Mouse (Mus musculus): ENCODE data around the gene Strn.
"Not testable (repeated sequence)": the region's sequence is repeated elsewhere in the genome, so short reads cannot be mapped to it uniquely, and the experiment has no call there.

The Strn gene

DNA sequence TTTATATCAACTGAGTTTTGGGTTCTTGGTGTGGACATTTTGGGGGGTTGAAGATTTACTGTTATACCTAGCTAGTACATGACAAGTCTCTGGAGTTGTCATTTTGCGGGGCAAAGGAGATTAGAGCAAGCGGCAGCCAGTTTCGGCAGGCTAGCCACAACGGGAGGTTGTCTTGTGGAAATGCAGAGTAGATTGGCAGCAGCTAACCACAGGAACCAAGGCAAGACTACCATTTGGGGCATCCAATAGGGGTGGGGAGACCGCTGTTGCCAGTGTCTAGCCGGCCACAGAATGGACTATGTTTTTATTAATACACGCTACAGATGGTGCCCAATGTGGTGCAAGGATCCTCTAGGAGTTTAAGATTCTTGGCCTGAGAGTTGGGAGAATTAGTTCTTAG, 28.6 kb downstream of the Strn start:
- DNase-seq (ENCODE audit: low spot score) = no peak

DNA sequence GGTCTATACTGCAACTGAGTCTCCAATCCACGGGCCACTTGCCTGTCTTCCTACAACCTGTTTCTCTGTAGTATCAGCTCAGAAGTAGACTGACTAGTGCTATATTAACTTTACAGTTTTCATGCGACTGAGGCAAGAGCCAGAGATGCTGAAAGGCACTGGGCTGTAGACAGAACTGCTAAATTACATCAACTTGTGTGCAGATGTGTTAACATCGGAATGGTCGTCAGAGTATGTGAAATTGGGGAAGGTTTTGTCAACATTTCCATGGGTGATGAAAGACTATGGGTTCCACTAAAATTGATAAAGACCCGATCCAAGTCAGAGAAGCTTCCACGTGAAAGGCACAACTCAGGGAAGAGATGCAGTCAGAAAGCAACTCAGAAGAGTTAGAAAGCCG, 34.0 kb downstream of the Strn start:
- DNase-seq (ENCODE audit: low spot score) = no peak

DNA sequence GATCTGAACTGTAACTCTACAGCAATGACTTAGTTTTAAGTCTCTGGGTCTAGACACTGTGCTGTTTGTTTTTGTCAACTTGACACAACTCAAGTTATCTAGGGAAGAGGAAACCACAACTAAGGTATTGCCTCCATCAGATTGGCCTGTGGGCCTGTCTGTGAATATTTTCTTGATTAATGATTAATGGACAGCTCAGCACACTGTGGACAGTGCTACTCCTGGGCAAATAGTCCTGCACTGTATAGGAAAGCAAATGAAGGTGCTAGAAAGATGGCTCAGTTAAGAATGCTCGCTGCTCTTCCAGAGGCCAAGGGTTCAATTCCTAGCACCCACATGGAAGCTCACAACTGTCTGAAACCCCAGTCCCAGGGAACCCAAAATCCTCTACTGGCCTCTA, 38.0 kb downstream of the Strn start:
- DNase-seq (ENCODE audit: low spot score) = no peak

DNA sequence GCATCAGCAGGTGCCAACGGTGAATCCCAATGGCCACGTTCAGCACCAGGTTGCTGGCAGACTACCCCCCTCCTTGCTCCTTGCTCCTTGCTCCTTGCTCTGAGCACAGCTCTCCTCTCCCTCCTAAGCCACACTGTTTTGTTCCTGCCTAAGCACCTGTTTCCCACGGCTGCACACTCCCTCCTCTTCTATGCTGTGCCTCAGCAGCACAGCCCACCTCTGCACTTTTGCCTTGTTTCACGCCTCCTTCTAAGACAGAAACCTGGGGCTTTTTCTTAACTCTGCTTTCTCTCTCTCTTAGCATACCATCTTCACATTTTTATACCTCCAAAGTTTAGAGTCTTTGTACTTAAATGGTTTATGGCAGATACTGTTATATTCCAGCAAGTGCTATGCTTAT, 39.5 kb downstream of the Strn start:
- DNase-seq (ENCODE audit: low spot score) = no peak

DNA sequence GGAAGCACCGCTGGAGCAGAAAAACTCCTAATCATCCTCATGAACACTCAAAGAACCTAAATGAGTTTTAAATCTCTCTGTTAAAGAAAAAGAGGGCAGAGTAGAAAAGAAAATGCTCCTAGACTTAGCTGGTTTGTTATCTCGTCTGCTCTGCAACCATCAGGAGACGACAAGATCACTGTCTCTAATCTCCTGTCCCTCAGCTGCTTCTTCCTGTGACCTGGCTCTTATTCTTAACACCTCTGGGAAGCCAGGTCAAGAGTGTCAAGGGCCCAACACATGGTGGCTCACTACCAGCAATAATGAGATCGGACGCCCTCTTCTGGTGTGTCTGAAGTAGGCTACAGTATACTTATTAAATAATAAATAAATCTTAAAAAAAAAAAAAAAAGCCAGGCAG, 40.1 kb downstream of the Strn start:
- DNase-seq (ENCODE audit: low spot score) = no peak

DNA sequence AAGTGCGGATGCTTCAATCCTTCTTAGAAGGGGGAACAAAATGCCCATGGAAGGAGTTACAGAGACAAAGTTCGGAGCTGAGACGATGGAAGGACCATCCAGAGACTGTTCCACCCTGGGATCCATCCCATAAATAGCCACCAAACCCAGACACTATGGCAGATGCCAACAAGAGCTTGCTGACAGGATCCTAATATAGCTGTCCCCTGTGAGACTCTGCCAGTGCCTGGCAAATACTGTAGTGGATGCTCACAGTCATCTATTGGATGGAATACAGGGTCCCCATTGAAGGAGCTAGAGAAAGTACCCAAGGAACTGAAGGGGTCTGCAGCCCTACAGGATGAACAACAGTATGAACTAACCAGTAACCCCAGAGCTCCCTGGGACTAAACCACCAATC, 47.8 kb downstream of the Strn start:
- DNase-seq (ENCODE audit: low spot score) = not testable (repeated sequence)

DNA sequence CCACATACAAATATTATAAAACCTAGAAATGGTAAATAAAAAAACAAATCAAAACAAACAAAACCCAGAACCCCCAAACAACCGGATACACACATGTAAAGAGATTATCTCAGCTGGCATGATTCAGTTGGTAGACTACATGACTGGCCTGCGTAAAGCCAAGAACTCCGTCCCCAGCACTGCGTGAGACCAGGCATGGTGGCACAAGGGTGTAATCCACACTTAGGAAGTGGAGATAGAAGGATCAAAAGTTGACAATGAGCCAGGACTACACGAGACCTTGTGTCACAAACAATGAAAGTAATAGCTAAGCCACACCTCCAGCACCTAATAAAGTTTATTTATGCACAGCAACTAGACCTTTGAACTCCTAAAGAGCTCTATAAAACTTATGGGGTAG, 49.0 kb downstream of the Strn start:
- DNase-seq (ENCODE audit: low spot score) = no peak

DNA sequence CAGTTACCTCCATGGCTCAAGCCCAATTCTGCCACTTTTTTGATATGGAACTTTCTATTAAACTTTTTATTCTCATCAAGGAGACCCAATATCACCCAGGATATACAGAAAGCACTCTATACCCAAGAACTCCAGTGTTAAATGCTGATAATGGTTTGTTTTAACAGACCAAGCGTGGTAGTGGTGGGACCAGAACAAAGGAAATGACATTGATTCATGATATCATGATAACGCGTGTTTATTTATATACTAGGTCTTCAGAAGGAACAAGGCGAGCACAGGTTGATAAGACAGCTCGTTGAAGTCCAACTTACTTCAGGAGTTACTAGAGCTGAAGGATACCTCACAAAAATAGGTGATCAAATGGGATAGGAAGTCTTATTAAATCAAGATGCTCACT, 52.0 kb downstream of the Strn start:
- DNase-seq (ENCODE audit: low spot score) = no peak

DNA sequence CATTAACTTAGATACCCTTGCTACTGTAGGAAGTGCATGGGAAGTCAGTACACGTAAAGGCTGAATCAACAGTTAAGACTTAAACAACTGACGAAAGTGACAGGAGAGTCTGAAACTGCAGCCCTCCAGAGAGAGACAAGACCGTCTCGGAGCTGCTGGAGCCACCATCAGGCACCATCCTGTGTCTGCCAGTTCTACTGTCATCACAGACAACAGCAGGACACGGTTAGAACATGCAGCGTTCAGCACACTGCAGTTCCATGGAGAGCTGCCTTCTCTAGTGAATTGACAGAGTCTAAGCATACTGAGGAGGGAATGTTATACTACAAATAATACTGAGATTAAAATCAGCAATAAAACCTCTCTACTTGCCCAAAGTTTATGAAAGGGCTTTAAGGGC, 54.6 kb downstream of the Strn start:
- no peak for DNase-seq (ENCODE audit: low spot score)

DNA sequence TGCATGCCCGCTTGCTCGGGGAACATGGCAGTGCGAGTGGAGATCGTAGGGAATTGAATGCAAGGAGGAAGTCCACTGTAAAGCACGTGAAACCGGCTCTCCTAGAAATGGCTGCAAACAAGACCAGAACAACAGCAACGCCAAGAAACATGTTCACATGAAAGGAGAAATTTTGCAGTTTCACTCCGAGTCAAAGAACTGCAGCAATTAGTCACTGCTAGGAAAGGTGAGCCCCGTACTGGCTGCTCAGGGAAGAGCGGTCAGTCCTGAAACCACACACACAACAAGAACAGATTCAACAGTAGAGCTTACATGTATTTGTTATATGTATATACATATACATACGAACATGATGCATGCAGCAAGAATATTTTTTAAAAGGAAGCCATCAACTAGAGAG, 57.5 kb downstream of the Strn start:
- DNase-seq (ENCODE audit: low spot score) = no peak

DNA sequence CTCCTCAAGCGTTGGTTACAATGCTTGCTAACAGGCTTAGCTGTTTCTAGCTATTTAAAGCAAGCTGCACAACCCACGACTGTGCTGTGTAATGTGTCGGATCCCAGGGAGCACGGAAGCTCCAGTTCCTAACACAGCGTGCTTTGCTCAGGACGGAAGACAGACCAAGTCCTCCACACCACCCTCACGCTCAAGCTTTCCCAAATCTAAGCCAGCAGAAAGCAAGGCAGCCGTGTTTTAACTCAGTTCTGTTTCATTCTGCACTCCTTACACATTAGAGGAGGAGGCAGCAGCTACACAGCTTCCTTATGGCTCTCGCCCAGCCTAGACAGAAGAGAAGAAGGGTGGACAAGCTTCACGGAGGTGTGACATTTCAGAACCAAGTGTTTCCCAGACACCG, 60.2 kb downstream of the Strn start:
- DNase-seq (ENCODE audit: low spot score) = no peak

DNA sequence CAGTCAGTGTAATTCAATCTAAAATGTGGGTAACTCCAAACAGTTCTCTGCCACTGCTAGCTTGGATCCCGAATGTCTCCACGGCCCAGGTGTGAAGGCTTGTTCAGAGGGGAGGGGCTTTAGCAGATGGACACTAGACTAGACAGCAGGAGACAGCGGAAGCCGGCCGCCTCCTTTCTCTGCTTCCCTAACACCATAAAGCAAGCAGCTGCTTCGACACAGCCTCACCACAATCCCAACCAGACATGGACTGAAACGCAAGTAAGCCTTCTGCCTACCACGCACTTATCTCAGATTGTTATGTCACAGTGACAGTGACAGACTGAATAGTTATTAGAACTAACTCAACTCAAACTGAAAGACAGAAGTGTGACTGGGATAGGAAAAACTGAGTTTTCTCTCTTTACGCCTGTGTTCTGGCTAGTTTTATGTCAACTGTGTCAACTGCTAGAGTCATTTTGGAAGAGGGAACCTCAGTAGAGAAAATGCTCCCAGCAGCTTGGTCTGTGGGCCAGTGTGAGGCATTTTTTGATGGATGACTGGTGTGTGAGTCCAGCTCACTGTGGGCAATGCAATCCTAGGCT, 71.9 kb downstream of the Strn start:
- DNase-seq (ENCODE audit: low spot score) = no peak

DNA sequence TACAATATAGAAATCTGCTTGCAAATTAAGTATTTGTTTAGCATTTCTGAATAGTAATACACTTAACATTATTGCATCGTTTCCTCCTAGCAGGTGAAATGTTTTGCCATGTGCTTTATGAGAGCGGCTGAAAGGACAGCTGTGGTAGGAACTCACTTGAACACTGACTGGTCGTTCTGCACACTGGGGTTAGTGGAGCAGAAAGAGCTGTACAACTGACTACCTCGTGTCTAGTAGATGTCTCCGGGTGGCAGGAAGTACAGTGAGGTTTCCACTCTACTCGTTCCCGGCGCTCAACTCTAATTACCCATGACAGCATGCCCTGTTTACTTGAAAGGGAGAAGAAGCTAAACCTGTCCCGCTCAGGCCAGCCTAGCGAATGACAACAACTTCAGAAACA, 82.2 kb downstream of the Strn start:
- DNase-seq (ENCODE audit: low spot score) = no peak

DNA sequence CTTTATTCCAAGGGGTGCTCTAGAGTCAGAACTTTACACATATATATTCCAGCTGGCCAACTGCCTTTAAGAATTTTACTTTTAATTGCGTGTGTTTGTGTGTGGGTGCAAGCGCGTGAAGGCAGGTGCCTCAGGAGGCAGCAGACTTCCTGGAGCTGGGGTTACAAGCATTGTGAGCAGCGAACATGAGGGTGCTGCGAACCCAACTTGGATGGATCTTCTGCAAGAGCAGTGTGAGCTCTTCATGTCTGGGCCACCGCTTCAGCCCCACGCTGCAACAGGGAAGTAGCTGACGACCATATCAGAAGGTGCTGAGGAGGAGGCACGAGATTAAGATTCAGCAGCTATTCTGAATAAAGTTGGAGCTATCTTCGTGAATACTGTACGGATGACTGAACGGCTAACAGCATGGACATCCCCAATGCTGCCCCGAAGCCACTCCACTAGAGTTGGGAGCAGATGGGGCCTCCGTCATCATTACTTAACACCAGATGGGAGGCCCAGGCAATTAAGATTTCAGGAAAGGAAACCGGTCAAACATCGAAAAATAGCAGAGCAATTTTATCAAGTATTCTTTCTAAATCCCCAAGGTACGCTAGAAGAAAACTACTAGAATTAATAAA, 93.0 kb downstream of the Strn start:
- DNase-seq (ENCODE audit: low spot score) = no peak

DNA sequence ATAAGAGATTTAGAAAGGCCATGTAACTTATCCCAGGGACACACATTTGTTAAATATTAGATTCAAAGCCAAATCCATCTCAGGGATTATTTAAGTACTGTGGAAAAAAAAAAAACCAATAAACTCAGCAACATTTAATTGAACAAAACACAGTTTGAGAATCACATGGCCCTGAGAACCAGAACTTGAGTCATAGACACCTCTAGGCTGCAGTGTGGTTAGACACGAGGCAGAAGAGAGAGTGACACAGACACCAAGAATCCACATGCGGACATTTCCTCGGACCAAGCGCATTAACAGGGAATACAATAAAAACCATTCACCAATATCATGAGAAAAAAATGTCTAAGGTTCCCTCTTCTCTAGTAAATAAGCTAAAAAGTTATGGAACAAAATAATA, 94.7 kb downstream of the Strn start:
- no peak for DNase-seq (ENCODE audit: low spot score)

DNA sequence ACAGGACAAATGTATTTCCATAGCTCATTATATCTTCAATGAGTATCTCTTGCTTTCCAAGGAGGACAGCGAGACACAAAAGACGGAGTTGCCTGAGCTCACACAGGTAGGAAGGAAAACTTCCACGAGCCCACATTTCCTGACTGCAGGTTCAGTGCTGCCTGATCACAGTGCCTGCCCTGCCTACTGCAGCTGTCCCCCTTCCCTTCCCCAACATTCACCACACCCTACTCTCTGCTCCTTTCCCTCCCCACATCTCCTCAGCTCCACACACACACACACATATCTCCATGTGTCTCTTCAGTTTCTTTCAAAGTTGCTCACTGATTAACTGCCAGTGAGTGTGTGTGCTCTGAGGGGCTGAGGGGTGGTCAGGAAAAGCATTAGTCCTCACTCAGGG, 96.6 kb downstream of the Strn start:
- no peak for DNase-seq (ENCODE audit: low spot score)

DNA sequence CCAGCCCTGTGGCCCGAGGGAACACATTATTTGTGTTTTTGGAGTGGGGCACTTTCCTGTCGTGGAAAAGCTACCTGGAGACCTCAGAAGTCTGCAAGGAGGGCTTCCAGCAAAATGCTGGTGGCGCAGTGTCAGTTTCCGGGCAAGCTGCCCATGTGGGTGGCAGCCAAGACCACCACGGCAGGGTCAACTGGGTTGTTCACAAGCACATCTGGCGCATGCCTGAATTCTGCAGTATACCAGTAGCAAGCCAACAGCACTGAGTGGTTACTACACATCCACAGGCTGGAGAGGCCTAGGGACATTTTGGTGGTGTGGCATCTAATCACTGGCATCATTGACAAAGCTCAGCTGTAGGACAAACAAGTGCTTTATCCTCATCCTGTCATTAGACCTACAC, 97.9 kb downstream of the Strn start:
- peak; percentile 64 for DNase-seq (ENCODE audit: low spot score)

DNA sequence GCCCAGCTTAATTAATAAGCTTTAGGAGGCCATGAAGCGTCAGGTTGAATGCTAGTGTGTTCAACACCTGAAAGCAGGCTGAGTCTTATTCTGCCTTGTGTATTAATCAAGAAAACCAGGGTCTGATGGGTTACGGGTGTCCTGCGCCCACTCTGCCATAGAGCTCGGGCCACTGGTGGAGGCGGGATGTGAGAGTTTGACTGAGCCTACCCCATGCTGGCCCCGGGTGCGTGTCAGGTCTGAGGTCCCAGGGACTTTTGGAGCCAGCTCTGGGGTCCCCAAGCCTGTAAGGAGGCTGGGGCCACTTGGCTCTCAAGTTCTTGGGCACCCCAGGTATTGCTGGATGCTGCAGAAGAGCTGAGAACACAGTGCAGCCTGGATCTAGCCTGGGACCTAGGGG, 99.9 kb downstream of the Strn start:
- no peak for DNase-seq (ENCODE audit: low spot score)

DNA sequence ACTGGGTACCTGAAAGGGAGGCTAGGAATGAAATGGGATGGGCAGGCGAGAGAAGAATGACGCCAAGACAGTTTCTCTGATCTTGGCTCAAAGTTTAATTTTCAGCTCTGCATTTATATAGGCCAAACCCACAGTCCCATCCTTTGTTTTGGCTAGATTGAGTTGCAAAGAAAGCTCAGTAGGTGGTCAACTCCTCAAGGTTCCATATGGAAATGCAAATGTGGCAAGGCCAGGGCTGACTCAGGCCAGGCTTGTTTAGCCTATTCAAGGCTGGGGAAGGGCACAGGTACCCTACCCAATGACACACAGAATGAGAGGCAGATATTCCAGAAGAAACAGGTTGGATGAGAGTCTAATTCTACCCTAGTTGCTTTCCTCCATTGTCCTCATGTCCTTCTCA, 101.4 kb downstream of the Strn start:
- DNase-seq (ENCODE audit: low spot score) = no peak

DNA sequence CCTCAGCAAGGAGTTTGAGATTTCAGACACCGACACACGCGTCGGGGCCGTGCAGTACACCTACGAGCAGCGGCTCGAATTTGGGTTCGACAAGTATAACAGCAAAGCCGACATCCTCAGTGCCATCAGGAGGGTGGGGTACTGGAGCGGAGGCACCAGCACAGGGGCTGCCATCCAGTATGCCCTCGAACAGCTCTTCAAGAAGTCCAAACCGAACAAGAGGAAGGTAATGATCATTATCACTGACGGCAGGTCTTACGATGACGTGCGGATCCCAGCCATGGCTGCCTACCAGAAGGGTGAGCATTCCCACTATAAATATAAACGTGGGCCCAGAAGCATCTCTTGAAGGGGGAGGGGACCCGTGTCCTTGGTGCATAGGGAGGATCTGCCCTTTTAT, 112.1 kb downstream of the Strn start:
- DNase-seq (ENCODE audit: low spot score) = peak; percentile 35

DNA sequence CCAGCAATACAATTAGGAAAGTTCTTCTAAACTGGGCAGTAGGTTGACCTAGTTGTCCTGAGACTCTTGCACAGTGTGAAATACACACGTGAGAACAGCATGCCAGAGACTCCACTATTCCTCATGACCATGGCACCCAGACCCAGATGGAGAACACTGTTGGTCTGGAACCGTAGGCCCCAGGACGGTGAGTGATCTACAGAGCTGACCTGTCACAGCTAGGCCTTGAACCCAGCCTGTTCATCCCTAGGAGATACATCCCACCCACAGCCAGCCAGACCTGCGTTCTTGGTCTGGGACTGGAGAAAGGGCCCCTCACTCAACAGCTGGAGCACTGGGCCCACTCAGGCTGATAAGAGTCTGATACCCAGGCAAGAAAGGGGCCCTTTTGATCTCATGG, 115.1 kb downstream of the Strn start:
- DNase-seq (ENCODE audit: low spot score) = peak; percentile 23

DNA sequence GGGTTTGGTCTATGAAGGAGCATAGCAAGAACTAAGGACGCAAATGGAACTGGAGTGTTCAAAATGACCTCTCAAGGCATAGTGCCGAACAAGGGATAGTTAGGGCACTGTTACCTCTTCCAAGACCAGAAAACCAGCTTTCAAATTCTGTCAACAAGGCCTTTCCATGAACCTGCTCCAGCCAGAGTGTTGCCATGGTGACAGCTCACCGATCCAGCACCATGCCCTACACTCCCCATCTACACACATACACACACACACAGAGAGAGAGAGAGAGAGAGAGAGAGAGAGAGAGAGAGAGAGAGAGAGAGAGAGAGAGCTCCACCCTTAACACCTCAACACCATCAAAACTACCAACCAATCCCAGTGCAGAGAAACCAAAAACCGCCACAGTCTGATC, 116.3 kb downstream of the Strn start:
- DNase-seq (ENCODE audit: low spot score) = peak; percentile 4

DNA sequence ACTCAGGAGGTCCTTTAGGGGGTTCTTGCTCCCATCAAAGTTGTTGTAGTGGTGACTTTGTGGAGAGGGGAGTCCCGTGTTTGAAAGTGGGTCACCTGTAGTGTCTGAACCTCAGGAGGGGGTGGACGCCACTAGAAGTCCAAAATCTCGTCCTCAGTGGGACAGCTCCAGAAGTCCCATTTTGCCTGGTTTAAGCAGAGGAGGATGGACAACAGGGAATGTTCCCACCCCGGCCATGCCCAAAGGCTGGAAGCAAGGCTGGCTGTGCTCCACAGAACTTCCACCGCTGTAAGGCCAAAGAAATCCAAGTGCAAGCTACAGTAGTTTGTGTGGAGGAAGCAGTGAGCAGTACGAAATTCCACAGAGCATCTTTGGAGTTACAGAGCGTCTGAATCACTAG, 117.0 kb downstream of the Strn start:
- DNase-seq (ENCODE audit: low spot score) = peak; percentile 27

DNA sequence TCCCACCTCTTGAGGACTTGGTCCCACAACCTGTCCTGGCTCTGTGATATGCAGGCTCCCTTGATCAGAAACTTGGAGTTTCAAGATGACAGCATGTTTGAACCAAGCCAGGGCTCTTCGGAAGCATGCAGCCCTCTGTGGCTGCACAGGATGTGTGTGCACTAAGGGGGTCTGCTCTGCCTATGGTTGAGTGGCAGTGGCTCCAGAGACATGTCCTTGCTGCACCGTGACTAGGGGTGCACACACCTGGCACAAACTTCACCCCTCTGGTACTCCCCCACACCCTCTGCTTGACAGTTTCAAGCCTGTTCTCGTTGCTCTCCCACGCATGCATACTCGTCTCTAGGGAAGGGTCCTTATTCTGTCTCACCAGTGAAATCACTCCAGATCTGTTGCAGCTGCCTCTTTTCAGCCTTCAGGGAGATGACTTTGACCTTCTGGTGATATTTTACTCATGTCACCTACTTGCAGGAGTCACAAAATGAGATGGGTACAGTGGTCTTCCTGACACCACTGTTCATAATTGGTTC, 118.8 kb downstream of the Strn start:
- DNase-seq (ENCODE audit: low spot score) = no peak

All from testis, postnatal 10 days (tissue).